Mouse (Mus musculus) liver, embryonic 15.5 days (tissue): ENCODE measurements around the gene Col18a1. TPM values are rescaled to one million over a fixed set of nuclear protein-coding genes. Genes with fewer than 3 reads are reported as not detected.

Experiments used
- ATAC-seq: fragments of 200-750 bp; cut with Nextera tagmentation; 2 replicates; pipeline ENCODE4 v1.8.0; 2017; ENCODE audit warnings: moderate number of reproducible peaks, mild to moderate bottlenecking, moderate library complexity; ENCODE audit not compliant: insufficient read depth
- H3K27ac ChIP-seq: fragments of 300-500 bp; sonication (generic); replicated peaks from 2 replicates; pipeline ENCODE4 v1.5.1; 2015; ENCODE audit warnings: mild to moderate bottlenecking, inconsistent platforms
- H3K27me3 ChIP-seq: fragments of 300-500 bp; sonication (generic); 2 replicates; pipeline ENCODE4 v1.6.1; 2015; ENCODE audit warnings: mild to moderate bottlenecking, inconsistent platforms
- H3K36me3 ChIP-seq: fragments of 300-500 bp; sonication (generic); replicated peaks from 2 replicates; pipeline ENCODE4 v1.6.1; 2015; ENCODE audit warnings: moderate library complexity, mild to moderate bottlenecking, inconsistent platforms
- H3K4me1 ChIP-seq: fragments of 300-500 bp; sonication (generic); replicated peaks from 2 replicates; pipeline ENCODE4 v1.6.1; 2015; ENCODE audit warnings: inconsistent platforms
- H3K4me2 ChIP-seq: fragments of 300-500 bp; sonication (generic); 2 replicates; pipeline ENCODE4 v1.6.1; 2015; ENCODE audit warnings: moderate library complexity, mild to moderate bottlenecking, inconsistent platforms
- H3K4me3 ChIP-seq: fragments of 300-500 bp; sonication (generic); replicated peaks from 2 replicates; pipeline ENCODE4 v1.5.1; 2015; ENCODE audit warnings: mild to moderate bottlenecking, inconsistent platforms
- H3K9ac ChIP-seq: fragments of 300-500 bp; sonication (generic); 2 replicates; pipeline ENCODE4 v1.6.1; 2015; ENCODE audit warnings: moderate library complexity, mild to moderate bottlenecking, inconsistent platforms
- H3K9me3 ChIP-seq: fragments of 300-500 bp; sonication (generic); replicated peaks from 2 replicates; pipeline ENCODE4 v1.6.1; 2016; ENCODE audit warnings: inconsistent platforms
- WGBS: fragments of 180-500 bp; shearing (Covaris S2); methylation state at CpG from one replicate; pipeline ENCODE4 v1.1.7; 2015; ENCODE audit warnings: mixed read lengths; ENCODE audit not compliant: insufficient replicate concordance; 5-methylcytosine and 5-hydroxymethylcytosine counted together
- polyA plus RNA-seq: library from polyadenylated mRNA; unstranded; fragments of >200 nt; fragmentation: Nextera tagmentation; extraction: Ambion mirVana; gene quantifications from 2 replicates; pipeline ENCODE4 v1.2.1, GENCODE M21; 2015

The Col18a1 gene
- polyA plus RNA-seq, 1 experiment from 2014 or later = 66.0 TPM

GRCm38 (mm10) chr10:77104327-77104726 lies 62.0 kb downstream of the Col18a1 start:
- Histone ChIP-seq H3K4me1 (peaks cover 4% of the 10 kb centered on the region), H3K36me3 (peaks cover 3% of the 10 kb centered on the region; the same call in 1 of the 2 replicates), H3K9me3 (no peaks in the 10 kb centered on the region), H3K27me3 (no peaks in the 10 kb centered on the region), H3K4me3 (no peak overlapping the region), H3K4me2 (no peak overlapping the region), H3K9ac (no peak overlapping the region), H3K27ac (peak overlapping the region; percentile 53; the same call in 1 of the 2 replicates)
- ATAC-seq = no peak

- peak; percentile 53 for ATAC-seq
Observed at GRCm38 (mm10) chr10:77103689-77104088, 62.7 kb downstream of the Col18a1 start.

GRCm38 (mm10) chr10:77099777-77100176 lies 66.6 kb downstream of the Col18a1 start:
- H3K4me1 ChIP-seq = peaks cover 18% of the 10 kb centered on the region
- no peak for ATAC-seq
- H3K27me3 ChIP-seq = no peaks in the 10 kb centered on the region
- no peak overlapping the region for H3K4me2 ChIP-seq
- H3K9me3 ChIP-seq = no peaks in the 10 kb centered on the region
- 66% methylated on average over 4 of the region's 4 CpGs for WGBS
- no peaks in the 10 kb centered on the region for H3K36me3 ChIP-seq
- no peak overlapping the region for H3K4me3 ChIP-seq
- H3K27ac ChIP-seq = no peak overlapping the region
- H3K9ac ChIP-seq = no peak overlapping the region

More at GRCm38 (mm10) chr10:77103689-77104088, 62.7 kb downstream of the Col18a1 start:
- Histone ChIP-seq H3K4me3 (no peak overlapping the region), H3K4me2 (no peak overlapping the region), H3K27me3 (no peaks in the 10 kb centered on the region), H3K4me1 (peaks cover 7% of the 10 kb centered on the region), H3K9ac (no peak overlapping the region), H3K9me3 (no peaks in the 10 kb centered on the region), H3K27ac (no peak overlapping the region), H3K36me3 (peaks cover 3% of the 10 kb centered on the region; the same call in 1 of the 2 replicates)
- 11% methylated on average over 8 of the region's 8 CpGs for WGBS

GRCm38 (mm10) chr10:77098619-77099018 lies 67.7 kb downstream of the Col18a1 start:
- 0 out of 2 replicates have a peak overlapping the region, but pooled peaks have one; percentile 14 for H3K27ac ChIP-seq
- H3K9me3 ChIP-seq = no peaks in the 10 kb centered on the region
- no peaks in the 10 kb centered on the region for H3K27me3 ChIP-seq
- no peak overlapping the region for H3K9ac ChIP-seq
- H3K4me2 ChIP-seq = no peak overlapping the region
- peaks cover 4% of the 10 kb centered on the region for H3K36me3 ChIP-seq
- no peak for ATAC-seq
- WGBS = 66% methylated on average over 2 of the region's 2 CpGs
- peaks cover 18% of the 10 kb centered on the region for H3K4me1 ChIP-seq
- no peak overlapping the region for H3K4me3 ChIP-seq

GRCm38 (mm10) chr10:77097890-77098200 lies 68.5 kb downstream of the Col18a1 start:
- Histone ChIP-seq H3K4me2 (no peak overlapping the region), H3K4me1 (peaks cover 18% of the 10 kb centered on the region), H3K9ac (no peak overlapping the region), H3K4me3 (no peak overlapping the region), H3K27ac (0 out of 2 replicates have a peak overlapping the region, but pooled peaks have one; percentile 14), H3K27me3 (no peaks in the 10 kb centered on the region), H3K36me3 (peaks cover 10% of the 10 kb centered on the region), H3K9me3 (no peaks in the 10 kb centered on the region)
- 74% methylated on average over 4 of the region's 4 CpGs for WGBS
- no peak for ATAC-seq

GRCm38 (mm10) chr10:77097006-77097889 lies 69.1 kb downstream of the Col18a1 start:
- Histone ChIP-seq H3K27me3 (no peaks in the 10 kb centered on the region), H3K4me1 (peaks cover 18% of the 10 kb centered on the region), H3K9ac (no peak overlapping the region), H3K9me3 (no peaks in the 10 kb centered on the region), H3K36me3 (peaks cover 10% of the 10 kb centered on the region), H3K4me2 (no peak overlapping the region), H3K27ac (0 out of 2 replicates have a peak overlapping the region, but pooled peaks have one; percentile 14), H3K4me3 (no peak overlapping the region)
- WGBS = 62% methylated on average over 12 of the region's 12 CpGs
- no peak for ATAC-seq

GRCm38 (mm10) chr10:77095666-77096065 lies 70.7 kb downstream of the Col18a1 start:
- no peak overlapping the region for H3K4me2 ChIP-seq
- no peak overlapping the region for H3K9ac ChIP-seq
- no peaks in the 10 kb centered on the region for H3K9me3 ChIP-seq
- ATAC-seq = no peak
- H3K4me3 ChIP-seq = no peak overlapping the region
- WGBS = 79% methylated on average over 3 of the region's 3 CpGs
- H3K27ac ChIP-seq = 0 out of 2 replicates have a peak overlapping the region, but pooled peaks have one; percentile 9
- no peaks in the 10 kb centered on the region for H3K27me3 ChIP-seq
- peaks cover 25% of the 10 kb centered on the region for H3K4me1 ChIP-seq
- peaks cover 10% of the 10 kb centered on the region for H3K36me3 ChIP-seq

- no peak overlapping the region for H3K27ac ChIP-seq
- H3K4me2 ChIP-seq = no peak overlapping the region
- H3K36me3 ChIP-seq = peaks cover 10% of the 10 kb centered on the region
- ATAC-seq = no peak
- H3K4me3 ChIP-seq = no peak overlapping the region
- peaks cover 36% of the 10 kb centered on the region for H3K4me1 ChIP-seq
- no peaks in the 10 kb centered on the region for H3K9me3 ChIP-seq
- no peaks in the 10 kb centered on the region for H3K27me3 ChIP-seq
- no peak overlapping the region for H3K9ac ChIP-seq
Observed at GRCm38 (mm10) chr10:77093817-77094216, 72.5 kb downstream of the Col18a1 start.

- Histone ChIP-seq H3K27me3 (no peaks in the 10 kb centered on the region), H3K9ac (no peak overlapping the region), H3K9me3 (no peaks in the 10 kb centered on the region), H3K4me2 (no peak overlapping the region), H3K4me3 (no peak overlapping the region), H3K4me1 (peaks cover 24% of the 10 kb centered on the region), H3K27ac (peak overlapping the region; percentile 75), H3K36me3 (peaks cover 25% of the 10 kb centered on the region)
- ATAC-seq = peak; percentile 86
- 45% methylated on average over 4 of the region's 4 CpGs for WGBS
Observed at GRCm38 (mm10) chr10:77091538-77092097, 74.7 kb downstream of the Col18a1 start.

GRCm38 (mm10) chr10:77090063-77090462 lies 76.3 kb downstream of the Col18a1 start:
- no peak overlapping the region for H3K9ac ChIP-seq
- 35% methylated on average over 5 of the region's 5 CpGs for WGBS
- ATAC-seq = no peak
- no peaks in the 10 kb centered on the region for H3K27me3 ChIP-seq
- H3K4me1 ChIP-seq = peaks cover 24% of the 10 kb centered on the region
- peak overlapping the region; percentile 60 for H3K27ac ChIP-seq
- no peak overlapping the region for H3K4me3 ChIP-seq
- H3K4me2 ChIP-seq = no peak overlapping the region
- H3K36me3 ChIP-seq = peaks cover 25% of the 10 kb centered on the region
- no peaks in the 10 kb centered on the region for H3K9me3 ChIP-seq

- no peak overlapping the region for H3K4me2 ChIP-seq
- H3K4me1 ChIP-seq = peaks cover 24% of the 10 kb centered on the region
- no peaks in the 10 kb centered on the region for H3K9me3 ChIP-seq
- ATAC-seq = no peak
- H3K36me3 ChIP-seq = peaks cover 26% of the 10 kb centered on the region
- H3K27ac ChIP-seq = 0 out of 2 replicates have a peak overlapping the region, but pooled peaks have one; percentile 9
- H3K4me3 ChIP-seq = no peak overlapping the region
- WGBS = 59% methylated on average over 8 of the region's 8 CpGs
- H3K27me3 ChIP-seq = no peaks in the 10 kb centered on the region
- no peak overlapping the region for H3K9ac ChIP-seq
Observed at GRCm38 (mm10) chr10:77089336-77089735, 77.0 kb downstream of the Col18a1 start.
